Mouse (Mus musculus): ENCODE data around the gene Ada. TPM values are rescaled to one million over a fixed set of nuclear protein-coding genes. Genes with fewer than 3 reads are reported as not detected.

Ada gene
- polyA plus RNA-seq, 1 experiment from 2014 or later, result 9.7 TPM

DNA sequence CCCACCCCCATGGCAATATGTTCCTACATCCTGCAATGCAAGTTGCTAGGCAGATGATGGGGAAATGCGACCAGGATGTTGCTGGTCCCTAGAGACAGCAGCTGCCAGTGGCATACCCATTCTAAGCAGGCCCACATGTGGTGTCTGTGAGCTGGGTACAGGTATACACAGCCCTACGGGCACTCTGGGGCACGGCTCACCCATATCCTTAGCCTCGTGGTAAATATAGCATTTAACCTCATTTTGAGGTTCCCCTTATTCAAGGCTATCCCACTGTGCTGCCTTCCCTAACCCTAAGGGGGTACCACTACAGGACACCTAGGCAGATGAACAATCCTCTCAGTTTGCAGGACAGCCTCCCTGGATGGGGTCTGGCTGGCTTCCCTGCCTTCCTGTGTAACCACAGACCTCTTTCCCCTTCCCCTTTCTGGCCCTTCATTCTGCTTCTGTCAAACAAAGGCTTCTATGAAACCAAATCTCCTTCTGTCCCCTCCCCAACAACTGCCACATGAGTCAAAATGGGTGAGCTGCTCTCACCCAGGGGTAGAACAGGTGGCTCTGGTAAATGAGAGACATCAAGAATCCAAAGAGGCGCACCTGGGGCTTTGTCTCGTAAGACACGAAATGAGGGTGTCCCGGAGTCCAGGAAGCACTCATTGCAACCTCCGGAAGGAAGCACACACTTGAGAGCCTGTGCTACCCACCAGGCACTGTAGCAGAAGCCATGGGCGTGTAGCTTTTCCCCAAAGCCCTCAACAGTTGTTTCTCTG lies 5.1 kb downstream of the Ada start:
- no peak for ATAC-seq (ENCODE audit: low FRiP score, low TSS enrichment)
- Histone ChIP-seq H3K9ac (ENCODE audit: low read depth, low read length) (no peak overlapping the region), H3K27me3 (ENCODE audit: control insufficient read depth, insufficient read depth, low read length) (peaks cover 11% of the 10 kb centered on the region; the same call in 1 of the 2 replicates), H3K4me3 (ENCODE audit: low read length) (no peak overlapping the region), H3K4me2 (replicated peaks; ENCODE audit: low read depth, low read length) (no peak overlapping the region), H3K36me3 (ENCODE audit: control insufficient read depth, insufficient read depth, low read length) (no peaks in the 10 kb centered on the region), H3K4me1 (ENCODE audit: control insufficient read depth, insufficient read depth, low read length) (0 out of 2 replicates have a peak, but pooled peaks cover 6% of the 10 kb centered on the region), H3K9me3 (ENCODE audit: control insufficient read depth, low read length) (no peaks in the 10 kb centered on the region), H3K27ac (ENCODE audit: low read depth, low read length) (no peak overlapping the region)
- 83% methylated on average over 10 of the region's 10 CpGs for WGBS

DNA sequence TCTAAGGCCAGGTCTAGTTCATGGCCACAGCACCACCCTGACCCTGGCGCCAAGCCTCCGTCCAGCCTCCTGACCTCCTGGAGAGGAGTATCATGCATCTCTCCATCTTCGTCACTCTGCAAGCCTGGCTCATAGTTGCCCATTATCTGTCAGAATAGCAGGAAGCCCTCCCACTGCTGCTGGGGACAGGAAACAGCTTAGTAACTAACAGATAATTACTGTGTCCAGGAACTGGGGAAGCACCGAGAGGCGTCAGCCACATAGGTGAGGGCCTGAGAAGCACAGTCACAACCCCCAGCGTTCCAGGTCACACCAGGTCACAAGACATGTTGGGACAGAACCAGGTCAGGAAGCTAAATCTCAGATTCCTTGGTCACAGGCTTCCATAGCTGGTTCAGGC lies 6.7 kb downstream of the Ada start:
- no peak overlapping the region for H3K27ac ChIP-seq (ENCODE audit: low read depth, low read length)
- H3K36me3 ChIP-seq (ENCODE audit: control insufficient read depth, insufficient read depth, low read length), result no peaks in the 10 kb centered on the region
- H3K4me1 ChIP-seq (ENCODE audit: control insufficient read depth, insufficient read depth, low read length), result no peaks in the 10 kb centered on the region
- H3K27me3 ChIP-seq (ENCODE audit: control insufficient read depth, insufficient read depth, low read length), result 0 out of 2 replicates have a peak, but pooled peaks cover under 1% of the 10 kb centered on the region
- no peaks in the 10 kb centered on the region for H3K9me3 ChIP-seq (ENCODE audit: control insufficient read depth, low read length)
- no peak overlapping the region for H3K4me3 ChIP-seq (ENCODE audit: low read length)
- H3K4me2 ChIP-seq (replicated peaks; ENCODE audit: low read depth, low read length), result no peak overlapping the region
- H3K9ac ChIP-seq (ENCODE audit: low read depth, low read length), result no peak overlapping the region
- ATAC-seq (ENCODE audit: low FRiP score, low TSS enrichment), result no peak
- WGBS, result 67% methylated on average over 6 of the region's 6 CpGs

DNA sequence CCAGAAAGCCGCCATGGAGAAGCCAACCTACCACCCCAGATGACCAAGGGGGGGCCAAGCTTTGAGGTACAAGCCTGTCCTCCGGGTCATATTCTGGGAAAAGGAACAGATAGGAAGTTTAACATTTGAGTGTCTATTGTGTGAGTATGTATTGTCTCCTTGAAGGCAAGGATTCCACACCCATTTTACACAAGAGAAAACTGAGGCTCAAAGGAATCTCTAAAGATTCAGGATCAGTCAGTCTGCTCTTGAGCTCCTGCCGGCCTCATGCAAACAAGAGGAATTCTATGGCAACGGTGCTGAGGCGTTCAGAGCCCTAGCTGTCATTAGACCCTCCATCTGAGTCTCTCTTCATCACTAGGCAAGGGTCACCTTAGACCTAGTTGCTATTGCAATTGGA lies 7.4 kb downstream of the Ada start:
- WGBS, result 83% methylated on average over 5 of the region's 5 CpGs

DNA sequence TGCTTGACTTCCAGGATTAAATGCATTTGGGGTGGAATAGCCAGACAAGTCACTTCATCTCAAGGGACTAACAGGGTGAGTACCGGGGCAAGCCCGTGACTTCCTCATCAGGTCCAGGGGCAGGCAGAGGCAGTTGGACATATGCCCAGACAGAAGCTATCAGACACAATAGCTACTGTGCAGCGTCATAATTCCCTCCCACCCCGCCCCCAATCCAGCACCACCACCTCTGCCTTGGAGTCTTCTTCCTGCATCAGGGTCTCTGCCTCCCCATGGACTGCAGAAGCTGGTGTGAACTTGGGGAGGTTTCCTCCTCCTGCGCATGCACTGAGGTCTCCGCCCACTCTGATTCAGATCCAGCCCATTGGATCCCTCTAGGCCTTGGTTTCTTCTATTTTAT lies 14.1 kb downstream of the Ada start:
- no peak overlapping the region for H3K4me3 ChIP-seq (ENCODE audit: low read length)
- 73% methylated on average over 6 of the region's 6 CpGs for WGBS
- no peak overlapping the region for H3K27ac ChIP-seq (ENCODE audit: low read depth, low read length)
- no peak overlapping the region for H3K4me2 ChIP-seq (replicated peaks; ENCODE audit: low read depth, low read length)
- H3K9me3 ChIP-seq (ENCODE audit: control insufficient read depth, low read length), result no peaks in the 10 kb centered on the region
- H3K36me3 ChIP-seq (ENCODE audit: control insufficient read depth, insufficient read depth, low read length), result no peaks in the 10 kb centered on the region
- H3K27me3 ChIP-seq (ENCODE audit: control insufficient read depth, insufficient read depth, low read length), result no peaks in the 10 kb centered on the region
- ATAC-seq (ENCODE audit: low FRiP score, low TSS enrichment), result no peak
- no peak overlapping the region for H3K9ac ChIP-seq (ENCODE audit: low read depth, low read length)
- H3K4me1 ChIP-seq (ENCODE audit: control insufficient read depth, insufficient read depth, low read length), result no peaks in the 10 kb centered on the region

More for the DNA sequence above, 7.4 kb downstream of the Ada start:
- Histone ChIP-seq H3K9me3 (ENCODE audit: control insufficient read depth, low read length) (no peaks in the 10 kb centered on the region), H3K36me3 (ENCODE audit: control insufficient read depth, insufficient read depth, low read length) (no peaks in the 10 kb centered on the region), H3K4me1 (ENCODE audit: control insufficient read depth, insufficient read depth, low read length) (no peaks in the 10 kb centered on the region), H3K4me2 (replicated peaks; ENCODE audit: low read depth, low read length) (no peak overlapping the region), H3K27me3 (ENCODE audit: control insufficient read depth, insufficient read depth, low read length) (no peaks in the 10 kb centered on the region), H3K4me3 (ENCODE audit: low read length) (no peak overlapping the region), H3K27ac (ENCODE audit: low read depth, low read length) (no peak overlapping the region), H3K9ac (ENCODE audit: low read depth, low read length) (no peak overlapping the region)
- no peak for ATAC-seq (ENCODE audit: low FRiP score, low TSS enrichment)

DNA sequence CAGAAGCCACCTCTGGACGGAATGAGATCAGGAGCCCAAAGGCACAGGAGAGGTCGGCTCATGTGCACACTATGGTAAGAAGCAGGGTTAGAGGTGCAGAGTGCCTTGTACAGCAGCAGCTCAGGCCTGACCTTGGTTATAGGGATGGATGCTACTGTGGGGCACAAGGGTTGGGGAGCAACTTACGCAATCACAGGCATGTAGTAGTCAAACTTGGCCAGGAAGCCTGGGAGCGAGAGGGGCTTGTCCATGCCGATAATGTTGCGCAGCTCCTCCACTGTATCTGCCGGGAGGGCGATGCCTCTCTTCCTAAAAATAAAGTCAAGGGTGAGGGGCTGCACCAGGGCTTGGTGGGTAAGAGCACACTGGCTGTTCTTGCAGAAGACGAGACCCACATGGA lies 14.9 kb downstream of the Ada start:
- peaks cover 3% of the 10 kb centered on the region; the same call in 1 of the 2 replicates for H3K36me3 ChIP-seq (ENCODE audit: control insufficient read depth, insufficient read depth, low read length)
- ATAC-seq (ENCODE audit: low FRiP score, low TSS enrichment), result no peak
- H3K9me3 ChIP-seq (ENCODE audit: control insufficient read depth, low read length), result no peaks in the 10 kb centered on the region
- no peak overlapping the region for H3K4me2 ChIP-seq (replicated peaks; ENCODE audit: low read depth, low read length)
- no peak overlapping the region for H3K27ac ChIP-seq (ENCODE audit: low read depth, low read length)
- WGBS, result 92% methylated on average over 9 of the region's 9 CpGs
- no peaks in the 10 kb centered on the region for H3K27me3 ChIP-seq (ENCODE audit: control insufficient read depth, insufficient read depth, low read length)
- no peaks in the 10 kb centered on the region for H3K4me1 ChIP-seq (ENCODE audit: control insufficient read depth, insufficient read depth, low read length)
- no peak overlapping the region for H3K9ac ChIP-seq (ENCODE audit: low read depth, low read length)
- H3K4me3 ChIP-seq (ENCODE audit: low read length), result no peak overlapping the region

DNA sequence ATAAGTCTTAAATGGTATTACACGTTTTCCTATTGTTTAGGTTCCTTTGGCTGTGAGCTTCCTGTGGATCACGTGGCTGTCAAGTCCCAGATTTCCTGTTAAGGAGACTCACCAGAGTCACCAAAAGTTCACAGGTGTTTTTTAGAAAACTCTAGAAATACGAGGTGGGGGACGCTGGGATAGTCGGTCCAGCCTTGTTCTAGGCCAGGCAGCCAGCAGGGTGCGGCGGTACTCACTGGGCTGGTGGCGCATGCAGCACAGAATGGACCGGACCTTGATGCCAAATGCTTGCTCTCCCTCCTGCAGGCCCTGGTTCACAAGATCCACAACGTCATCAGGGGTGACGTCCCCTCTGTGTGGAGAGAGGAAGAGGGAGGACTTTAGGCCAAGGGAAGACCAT lies 18.0 kb downstream of the Ada start:
- Histone ChIP-seq H3K27ac (ENCODE audit: low read depth, low read length) (no peak overlapping the region), H3K9me3 (ENCODE audit: control insufficient read depth, low read length) (no peaks in the 10 kb centered on the region), H3K4me2 (replicated peaks; ENCODE audit: low read depth, low read length) (no peak overlapping the region), H3K36me3 (ENCODE audit: control insufficient read depth, insufficient read depth, low read length) (peaks cover 14% of the 10 kb centered on the region; the same call in 1 of the 2 replicates), H3K4me1 (ENCODE audit: control insufficient read depth, insufficient read depth, low read length) (no peaks in the 10 kb centered on the region), H3K27me3 (ENCODE audit: control insufficient read depth, insufficient read depth, low read length) (no peaks in the 10 kb centered on the region), H3K4me3 (ENCODE audit: low read length) (no peak overlapping the region), H3K9ac (ENCODE audit: low read depth, low read length) (no peak overlapping the region)
- WGBS, result 77% methylated on average over 11 of the region's 11 CpGs
- ATAC-seq (ENCODE audit: low FRiP score, low TSS enrichment), result no peak

DNA sequence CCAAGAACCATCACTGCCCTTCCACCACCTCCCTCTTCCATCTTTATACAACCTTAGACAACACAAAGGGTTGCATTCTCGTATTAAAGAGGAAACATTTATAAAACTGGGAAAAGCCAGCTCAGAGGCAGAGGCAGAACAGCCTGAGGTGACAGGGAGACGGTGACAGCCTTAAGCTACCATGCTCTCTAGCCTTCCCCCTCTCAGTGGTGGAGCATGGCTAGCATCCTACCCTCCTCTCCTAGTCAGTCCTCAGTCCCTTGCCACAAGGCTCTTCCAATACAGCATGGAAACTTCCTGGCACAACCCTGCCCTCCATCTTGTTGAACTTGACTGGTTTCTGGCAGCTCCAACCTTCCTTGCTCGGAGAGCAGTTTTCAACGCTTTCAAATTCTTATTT lies 21.7 kb downstream of the Ada start:
- WGBS, result 84% methylated on average over 4 of the region's 4 CpGs
- no peak overlapping the region for H3K4me3 ChIP-seq (ENCODE audit: low read length)

DNA sequence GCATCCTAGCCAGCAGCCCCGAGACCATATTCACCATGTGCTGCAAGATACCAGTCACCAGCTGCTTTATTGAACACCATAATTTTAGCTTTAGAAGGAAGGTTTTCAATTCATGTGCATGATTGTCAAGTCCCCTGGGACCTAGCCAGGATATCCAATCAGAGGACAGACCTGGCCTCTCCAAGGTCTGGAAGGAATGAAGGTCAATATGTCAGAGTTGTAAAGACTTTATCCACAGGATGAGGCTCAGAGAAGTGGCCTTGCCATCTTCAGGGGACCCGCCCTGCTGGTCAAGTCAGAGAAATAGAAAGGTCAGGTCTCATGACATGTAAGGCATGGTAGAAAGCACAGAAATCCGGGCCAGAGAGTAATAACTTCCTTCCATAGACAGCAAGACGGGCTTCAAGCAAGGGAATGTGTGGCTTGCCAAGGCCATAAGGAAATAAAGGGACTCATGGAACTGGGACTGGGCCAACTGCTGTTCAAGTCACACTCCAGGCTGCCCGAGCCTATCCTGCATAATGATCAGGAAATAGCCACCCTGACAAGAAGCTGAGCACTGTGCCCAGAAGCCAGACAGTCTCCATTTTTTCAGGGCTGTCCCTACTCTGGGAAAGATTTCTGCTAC lies 23.2 kb downstream of the Ada start:
- Histone ChIP-seq H3K4me2 (replicated peaks; ENCODE audit: low read depth, low read length) (no peak overlapping the region), H3K36me3 (ENCODE audit: control insufficient read depth, insufficient read depth, low read length) (peaks cover 29% of the 10 kb centered on the region; the same call in 1 of the 2 replicates), H3K27me3 (ENCODE audit: control insufficient read depth, insufficient read depth, low read length) (no peaks in the 10 kb centered on the region), H3K9me3 (ENCODE audit: control insufficient read depth, low read length) (no peaks in the 10 kb centered on the region), H3K4me1 (ENCODE audit: control insufficient read depth, insufficient read depth, low read length) (no peaks in the 10 kb centered on the region), H3K9ac (ENCODE audit: low read depth, low read length) (no peak overlapping the region), H3K27ac (ENCODE audit: low read depth, low read length) (no peak overlapping the region), H3K4me3 (ENCODE audit: low read length) (no peak overlapping the region)
- 68% methylated on average over 5 of the region's 5 CpGs for WGBS
- no peak for ATAC-seq (ENCODE audit: low FRiP score, low TSS enrichment)

More for the DNA sequence above, 21.7 kb downstream of the Ada start:
- no peak overlapping the region for H3K4me2 ChIP-seq (replicated peaks; ENCODE audit: low read depth, low read length)
- peaks cover 22% of the 10 kb centered on the region; the same call in 1 of the 2 replicates for H3K36me3 ChIP-seq (ENCODE audit: control insufficient read depth, insufficient read depth, low read length)
- no peak overlapping the region for H3K9ac ChIP-seq (ENCODE audit: low read depth, low read length)
- no peaks in the 10 kb centered on the region for H3K4me1 ChIP-seq (ENCODE audit: control insufficient read depth, insufficient read depth, low read length)
- H3K27me3 ChIP-seq (ENCODE audit: control insufficient read depth, insufficient read depth, low read length), result no peaks in the 10 kb centered on the region
- H3K9me3 ChIP-seq (ENCODE audit: control insufficient read depth, low read length), result no peaks in the 10 kb centered on the region
- ATAC-seq (ENCODE audit: low FRiP score, low TSS enrichment), result no peak
- no peak overlapping the region for H3K27ac ChIP-seq (ENCODE audit: low read depth, low read length)

DNA sequence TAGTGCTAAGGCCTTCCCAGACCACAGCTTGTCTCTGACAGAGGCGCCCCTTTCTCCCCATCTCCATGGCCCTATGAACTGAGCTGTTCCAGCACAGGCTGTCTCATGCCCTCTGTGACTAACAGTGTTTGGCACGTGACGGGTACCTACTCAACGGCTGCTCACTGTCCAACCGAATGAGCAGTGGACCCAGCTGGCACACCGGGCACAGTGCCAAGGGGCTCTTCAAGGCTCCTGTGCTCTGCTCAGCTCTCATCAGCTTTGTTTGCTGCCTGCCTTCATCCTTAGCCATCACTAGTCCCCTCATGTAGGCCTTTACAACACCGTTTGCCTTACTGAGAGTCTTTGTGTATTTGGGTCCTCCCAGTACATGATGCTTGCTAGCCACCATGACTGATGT lies 27.5 kb downstream of the Ada start:
- Histone ChIP-seq H3K9me3 (ENCODE audit: control insufficient read depth, low read length) (no peaks in the 10 kb centered on the region), H3K4me1 (ENCODE audit: control insufficient read depth, insufficient read depth, low read length) (no peaks in the 10 kb centered on the region), H3K27ac (ENCODE audit: low read depth, low read length) (no peak overlapping the region), H3K9ac (ENCODE audit: low read depth, low read length) (no peak overlapping the region), H3K4me3 (ENCODE audit: low read length) (no peak overlapping the region), H3K4me2 (replicated peaks; ENCODE audit: low read depth, low read length) (no peak overlapping the region), H3K27me3 (ENCODE audit: control insufficient read depth, insufficient read depth, low read length) (no peaks in the 10 kb centered on the region), H3K36me3 (ENCODE audit: control insufficient read depth, insufficient read depth, low read length) (peaks cover 23% of the 10 kb centered on the region; the same call in 1 of the 2 replicates)
- no peak for ATAC-seq (ENCODE audit: low FRiP score, low TSS enrichment)
- WGBS, result 90% methylated on average over 7 of the region's 7 CpGs

All from kidney, embryonic 14.5 days (tissue).